Mouse (Mus musculus): ENCODE data around the gene Serpina3b.
"Not testable (repeated sequence)": the region's sequence is repeated elsewhere in the genome, so short reads cannot be mapped to it uniquely, and the experiment has no call there.

Gene Serpina3b

DNA sequence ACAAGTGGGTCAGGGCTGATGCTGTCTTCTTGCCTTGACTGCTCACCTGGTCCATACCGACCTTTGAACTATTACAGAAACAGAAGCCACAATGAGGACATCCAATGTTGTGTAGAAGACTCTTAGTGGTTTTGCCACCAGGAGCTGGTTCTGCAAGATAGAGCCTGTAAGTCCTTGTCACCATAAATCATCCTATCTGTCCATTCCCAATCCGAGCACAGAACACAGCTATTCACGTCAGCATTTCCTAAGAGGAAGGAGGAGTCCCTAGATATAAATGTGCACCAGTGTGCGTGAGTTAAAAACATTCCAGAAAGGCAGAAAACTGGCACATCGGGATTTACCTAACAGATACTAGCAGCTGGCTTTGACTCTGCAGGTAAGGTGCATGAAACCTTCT, at the start of gene Serpina3b:
Serpina3b (plus strand) TSS at position 301 of the 400 bp plus-strand sequence.
- no peak for DNase-seq (ENCODE audit: low spot score)

- DNase-seq (ENCODE audit: low spot score): no peak
Measured at GRCm38 (mm10) chr12:104090119-104090518, 37.7 kb upstream of the Serpina3b start.

DNA sequence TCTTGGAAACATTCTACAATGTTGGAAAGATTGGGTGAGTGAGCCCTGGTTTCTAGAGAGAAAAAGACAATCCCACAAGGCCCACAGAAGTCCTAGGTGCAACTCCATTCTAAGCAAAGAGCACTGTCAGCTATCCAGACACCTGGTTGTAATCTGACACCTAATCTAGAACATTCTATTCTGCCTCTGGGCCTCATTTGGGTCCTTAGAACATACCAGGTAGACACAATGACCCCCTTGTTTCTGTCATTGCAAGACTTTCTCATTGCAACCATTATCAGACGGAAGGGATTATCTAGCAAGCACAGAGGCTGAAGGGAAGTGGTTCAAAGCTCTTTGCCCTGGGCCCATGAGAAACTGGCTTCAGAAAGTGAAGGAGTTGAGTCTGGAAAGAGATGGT, 36.5 kb upstream of the Serpina3b start:
- no peak for DNase-seq (ENCODE audit: low spot score)

DNA sequence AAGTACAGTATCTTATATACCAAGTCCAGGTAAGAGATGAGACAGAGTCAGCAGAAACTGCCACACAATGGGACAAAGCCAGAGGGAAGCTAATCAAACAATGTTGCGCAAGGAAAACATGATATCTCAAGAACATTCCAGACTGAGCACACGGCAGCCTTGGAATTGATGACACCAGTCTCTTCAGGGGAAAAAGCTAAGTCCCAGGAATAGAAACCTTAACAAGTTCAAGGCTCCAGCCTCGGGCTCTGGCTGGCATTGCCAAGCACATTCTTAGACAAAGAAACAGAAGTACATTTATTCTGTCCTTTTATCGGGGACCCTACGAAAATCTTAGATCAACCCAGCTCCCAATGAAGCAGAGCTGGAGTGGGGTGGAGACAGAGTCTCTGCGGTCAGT, 27.0 kb upstream of the Serpina3b start, which contains the start of gene Serpina5:
Serpina5 (plus strand) TSS at position 346 of the 400 bp plus-strand sequence.
- DNase-seq (ENCODE audit: low spot score): no peak

GRCm38 (mm10) chr12:104105847-104106246, 21.9 kb upstream of the Serpina3b start:
- no peak for DNase-seq (ENCODE audit: low spot score)

GRCm38 (mm10) chr12:104106919-104107318, 20.9 kb upstream of the Serpina3b start:
- DNase-seq (ENCODE audit: low spot score): no peak

GRCm38 (mm10) chr12:104108507-104108906, 19.3 kb upstream of the Serpina3b start:
- no peak for DNase-seq (ENCODE audit: low spot score)

DNA sequence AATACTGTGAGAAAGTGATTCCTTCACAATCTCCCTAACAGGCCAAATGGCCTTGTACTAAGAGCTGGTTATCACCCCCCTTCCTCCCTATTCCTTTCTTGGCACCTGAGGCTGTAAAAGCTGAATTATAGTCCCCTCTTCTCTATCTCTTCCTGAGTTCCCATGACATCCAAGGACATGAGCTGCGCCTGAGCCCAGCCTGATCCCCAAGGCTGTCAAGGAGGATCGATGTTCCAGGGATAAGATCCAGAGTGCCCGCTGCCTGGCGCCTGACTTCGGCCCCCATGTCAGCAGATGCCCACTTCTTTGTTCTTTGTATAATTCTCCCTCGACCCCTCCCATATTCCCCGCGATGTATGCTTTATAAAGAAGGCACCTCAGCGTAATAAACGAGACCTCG, 15.5 kb upstream of the Serpina3b start, which contains the start of gene Serpina3a:
Serpina3a (plus strand) TSS at position 392 of the 400 bp plus-strand sequence.
- DNase-seq (ENCODE audit: low spot score): not testable (repeated sequence)

DNA sequence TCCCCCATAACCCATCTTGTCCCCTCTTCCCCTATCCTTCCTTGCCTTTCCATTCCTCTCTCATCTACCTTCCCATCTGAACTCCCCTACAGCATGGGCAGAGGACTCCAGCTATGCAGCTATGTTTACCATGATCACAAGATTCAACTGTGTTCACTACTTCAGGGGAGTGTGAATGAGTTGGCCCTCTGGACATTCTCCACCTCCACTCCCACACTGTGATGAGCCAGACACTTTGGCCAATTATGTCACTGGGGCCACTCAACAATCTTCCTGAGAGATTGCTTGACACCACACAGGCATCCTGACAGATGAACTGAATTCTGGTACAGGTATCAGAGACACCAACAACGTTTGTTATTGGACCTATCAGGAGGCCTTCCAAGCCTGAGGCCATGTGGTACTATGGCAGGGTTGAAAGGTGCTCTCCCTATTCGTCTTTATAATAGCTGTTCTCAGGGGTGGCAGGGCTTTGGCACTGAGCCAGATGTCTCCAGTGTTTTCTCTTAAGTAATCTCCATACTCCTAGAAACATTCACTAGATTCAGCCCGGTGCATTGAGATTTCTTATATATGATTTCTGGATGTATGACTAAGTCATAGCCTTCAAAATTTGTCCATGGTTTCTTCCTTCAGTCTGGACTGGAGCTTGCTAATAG, 12.7 kb upstream of the Serpina3b start:
- DNase-seq (ENCODE audit: low spot score): no peak

- DNase-seq (ENCODE audit: low spot score): no peak
Measured at GRCm38 (mm10) chr12:104123097-104123496, 4.7 kb upstream of the Serpina3b start.

- no peak for DNase-seq (ENCODE audit: low spot score)
Measured at GRCm38 (mm10) chr12:104123996-104124395, 3.8 kb upstream of the Serpina3b start.

DNA sequence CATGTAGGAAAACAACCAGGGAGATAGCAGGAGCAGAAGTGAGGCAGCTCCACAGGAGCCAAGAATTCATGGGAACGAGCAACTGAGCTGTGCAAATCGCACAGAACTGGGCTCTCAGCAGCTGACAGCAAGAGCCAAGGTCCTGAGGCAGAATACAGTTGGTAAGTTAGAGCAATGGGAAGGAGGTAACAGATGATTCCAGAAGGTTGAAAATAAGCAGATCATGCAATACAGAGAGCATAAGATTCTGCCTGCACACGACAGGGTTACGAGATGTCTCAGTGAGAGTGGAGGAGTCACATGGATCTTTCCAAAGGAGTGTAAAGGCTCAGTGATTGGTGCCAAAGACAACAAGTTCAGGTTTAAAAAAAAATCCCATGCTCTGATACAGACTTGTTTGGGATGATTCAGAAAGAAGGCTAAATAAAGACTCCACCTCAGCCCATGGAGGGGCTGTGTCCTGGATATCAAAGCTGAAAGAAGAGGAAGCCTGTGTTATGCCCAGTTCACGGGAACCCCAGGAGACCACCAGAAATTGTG, 2.7 kb upstream of the Serpina3b start:
- no peak for DNase-seq (ENCODE audit: low spot score)

DNA sequence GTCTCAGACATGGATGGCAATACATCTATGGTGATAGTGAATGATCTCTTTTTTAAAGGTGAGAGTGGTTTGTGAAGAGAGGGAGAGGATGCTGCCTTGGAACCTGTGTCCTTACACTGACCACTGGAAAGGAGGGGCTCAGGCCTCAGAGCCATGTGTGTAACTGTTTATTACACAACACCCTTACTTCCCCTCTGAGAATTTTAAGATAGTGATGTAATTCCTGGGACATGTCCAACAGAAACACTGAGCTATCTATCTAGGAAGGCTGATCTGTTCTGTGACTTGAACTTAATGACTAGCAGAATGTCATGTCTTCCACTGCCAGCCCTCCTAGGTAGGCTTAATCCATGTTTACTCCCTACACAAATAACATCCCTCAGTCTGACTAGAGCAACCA, 3.2 kb downstream of the Serpina3b start:
- DNase-seq (ENCODE audit: low spot score): no peak

- no peak for DNase-seq (ENCODE audit: low spot score)
Measured at GRCm38 (mm10) chr12:104138216-104138615, 10.4 kb downstream of the Serpina3b start.

DNA sequence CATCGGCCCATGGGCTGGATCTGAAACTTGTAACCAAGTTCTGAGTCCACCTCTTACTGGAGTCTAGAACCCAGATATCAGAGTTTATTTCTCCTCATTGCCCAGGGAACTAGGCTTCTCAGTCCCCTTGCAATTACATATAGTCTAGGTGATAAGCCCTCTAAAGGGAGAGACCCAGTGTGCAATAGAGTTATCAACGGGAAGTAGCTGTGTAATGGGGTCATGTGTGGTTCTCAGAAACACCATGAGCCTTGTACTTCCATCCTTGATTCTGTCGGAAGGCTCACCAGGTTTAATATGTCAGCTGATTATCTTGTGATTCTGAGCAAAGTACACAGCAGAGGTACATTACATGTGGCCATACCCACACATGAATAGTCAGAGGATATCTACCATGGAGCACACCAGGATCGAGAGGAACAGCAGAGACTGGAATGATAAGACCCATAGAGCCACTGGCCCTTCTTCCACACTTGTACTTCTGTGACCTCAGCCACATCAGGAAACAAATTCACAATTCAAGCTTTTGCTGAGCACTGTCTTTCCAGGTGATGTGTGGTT, 12.8 kb downstream of the Serpina3b start:
- no peak for DNase-seq (ENCODE audit: low spot score)

DNA sequence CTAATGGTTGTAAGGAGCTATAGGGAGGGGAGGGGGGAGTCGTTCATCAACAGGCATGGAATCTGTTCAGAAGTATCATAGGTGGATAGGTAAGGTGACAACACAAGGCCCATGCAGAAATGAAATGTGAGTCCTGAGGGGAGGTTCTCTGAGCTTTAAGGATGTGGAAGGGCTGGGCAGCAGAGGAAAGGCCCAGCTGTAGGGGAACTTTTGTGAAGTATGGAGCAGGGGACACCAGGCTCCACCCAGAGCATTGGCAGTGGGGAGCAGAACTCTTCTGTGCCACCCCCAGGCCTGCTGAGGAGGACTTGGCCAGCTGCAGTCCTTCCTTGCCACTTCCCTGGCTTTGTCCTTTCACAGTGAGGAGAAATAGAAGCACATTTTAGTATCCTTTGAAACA, 13.7 kb downstream of the Serpina3b start:
- DNase-seq (ENCODE audit: low spot score): no peak

- DNase-seq (ENCODE audit: low spot score): no peak
Measured at GRCm38 (mm10) chr12:104142427-104142826, 14.6 kb downstream of the Serpina3b start.

DNA sequence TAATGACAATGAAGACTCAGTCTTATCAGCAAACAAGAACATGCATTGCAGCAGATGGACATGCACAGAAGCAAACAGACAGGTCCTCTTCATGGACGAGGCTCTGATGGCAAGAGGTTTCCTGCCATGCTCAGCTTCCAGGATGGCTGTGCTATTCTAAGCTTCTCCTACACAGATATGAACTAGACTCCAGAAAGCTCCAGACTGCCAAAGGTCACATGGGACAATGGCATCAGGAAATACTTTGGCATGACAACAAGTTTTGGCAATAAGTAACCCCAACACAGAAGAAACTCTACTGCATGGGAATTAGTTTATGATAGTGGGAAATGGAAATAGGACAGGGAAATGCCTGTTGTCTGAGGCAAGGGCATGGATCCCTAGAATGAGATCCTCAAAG, 15.5 kb downstream of the Serpina3b start:
- no peak for DNase-seq (ENCODE audit: low spot score)

DNA sequence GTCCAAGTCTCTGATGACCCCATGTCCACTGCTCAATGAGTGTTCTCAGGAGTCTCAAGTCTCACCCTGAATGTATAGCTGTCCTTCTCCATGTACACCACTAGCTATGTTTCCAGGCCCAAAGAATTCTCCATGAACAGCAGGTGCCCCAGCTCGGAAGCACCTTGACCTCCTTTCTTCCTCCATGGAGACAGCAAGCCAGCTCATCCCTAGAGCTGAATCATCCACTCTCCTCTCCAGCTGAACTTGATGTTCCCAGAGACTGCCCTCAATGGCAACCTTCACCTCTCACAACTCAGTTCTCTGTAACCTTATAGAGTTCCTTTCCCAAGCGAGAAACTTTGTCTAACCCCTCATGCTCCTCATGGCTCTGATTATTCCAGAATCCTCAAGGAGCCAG, 17.8 kb downstream of the Serpina3b start:
- DNase-seq (ENCODE audit: low spot score): no peak

GRCm38 (mm10) chr12:104151989-104152388, 24.2 kb downstream of the Serpina3b start:
- no peak for DNase-seq (ENCODE audit: low spot score)

- DNase-seq (ENCODE audit: low spot score): no peak
Measured at GRCm38 (mm10) chr12:104153041-104153645, 25.3 kb downstream of the Serpina3b start.

- DNase-seq (ENCODE audit: low spot score): no peak
Measured at GRCm38 (mm10) chr12:104153656-104154055, 25.9 kb downstream of the Serpina3b start, which contains the start of gene Serpina3c. Gene Serpina3c (minus strand): TSS chr12:104153870.

GRCm38 (mm10) chr12:104174747-104175146, 47.0 kb downstream of the Serpina3b start:
- DNase-seq (ENCODE audit: low spot score): no peak
